In genomic region chr8:90955761-90956136, GRCm38 (mm10) we compare ENCODE assay signal across 8 mouse cellular contexts.
DNase-seq lines count a peak whose midpoint lies in the region; ATAC-seq and TF ChIP-seq lines count a peak whose summit lies in the region.

No protein-coding gene starts in this region.

- no peak overlapping the region for H3ac ChIP-seq in C2C12 (ENCODE audit: control insufficient read depth, insufficient read length, low read depth)

- H3K4me2 ChIP-seq in forebrain, embryonic 13.5 days, result peak overlapping the region; percentile 87
- H3K4me2 ChIP-seq in liver, embryonic 13.5 days, result peak overlapping the region; percentile 77

- intact Hi-C loops in heart, adult 2 months (cut with DNase I), result loop anchor here (2.0 kb wide), 1 partner anchor 161 kb away; no protein-coding TSS in a partner anchor

- H3K4me3 ChIP-seq in heart, adult 2 months, result peak overlapping the region; percentile 48
- peak overlapping the region; percentile 33 for H3K4me3 ChIP-seq in C2C12 (ENCODE audit: insufficient read depth, poor library complexity, severe bottlenecking)
- H3K4me3 ChIP-seq in forebrain, embryonic 13.5 days, result peak overlapping the region; percentile 52
- H3K4me3 ChIP-seq in liver, embryonic 13.5 days (replicated peaks), result peak overlapping the region; percentile 59

- H3K27me3 ChIP-seq in heart, adult 2 months (ENCODE audit: control insufficient read depth, insufficient read depth, low read length), result no peaks in the 10 kb centered on the region
- H3K27me3 ChIP-seq in C2C12 (ENCODE audit: control insufficient read depth, insufficient read depth, insufficient read length), result no peaks in the 10 kb centered on the region
- H3K27me3 ChIP-seq in forebrain, embryonic 13.5 days, result no peaks in the 10 kb centered on the region
- no peaks in the 10 kb centered on the region for H3K27me3 ChIP-seq in liver, embryonic 13.5 days

- peaks cover 3% of the 10 kb centered on the region for H3K79me3 ChIP-seq in C2C12 (ENCODE audit: low read depth)

- H3K36me3 ChIP-seq in heart, adult 2 months (ENCODE audit: control insufficient read depth, insufficient read depth, low read length), result peaks cover 20% of the 10 kb centered on the region
- H3K36me3 ChIP-seq in C2C12 (ENCODE audit: control insufficient read depth, insufficient read depth), result peaks cover 4% of the 10 kb centered on the region
- H3K36me3 ChIP-seq in forebrain, embryonic 13.5 days (ENCODE audit: poor library complexity, severe bottlenecking), result no peaks in the 10 kb centered on the region
- H3K36me3 ChIP-seq in liver, embryonic 13.5 days, result peaks cover 6% of the 10 kb centered on the region; the same call in 1 of the 2 replicates

- no peaks in the 10 kb centered on the region for H3K9me3 ChIP-seq in forebrain, embryonic 13.5 days (replicated peaks)
- no peaks in the 10 kb centered on the region for H3K9me3 ChIP-seq in liver, embryonic 13.5 days (replicated peaks)

- no peak for TF ChIP-seq EP300 in heart, adult 2 months (IDR thresholded peaks at IDR 0.05; ENCODE audit: insufficient read depth, low read depth, low read length)

- H3K27ac ChIP-seq in heart, adult 2 months, result peak overlapping the region; percentile 89
- peak overlapping the region; percentile 99 for H3K27ac ChIP-seq in forebrain, embryonic 13.5 days
- peak overlapping the region; percentile 88 for H3K27ac ChIP-seq in liver, embryonic 13.5 days

- peaks cover 1% of the 10 kb centered on the region for H3K4me1 ChIP-seq in heart, adult 2 months (ENCODE audit: control insufficient read depth, insufficient read depth, low read length)
- peaks cover 36% of the 10 kb centered on the region for H3K4me1 ChIP-seq in forebrain, embryonic 13.5 days
- H3K4me1 ChIP-seq in liver, embryonic 13.5 days (replicated peaks), result peaks cover 31% of the 10 kb centered on the region

- H3K79me2 ChIP-seq in heart, adult 2 months (replicated peaks; ENCODE audit: control insufficient read depth, insufficient read depth, low read length), result peaks cover 3% of the 10 kb centered on the region; the same call in 1 of the 2 replicates
- peaks cover 13% of the 10 kb centered on the region for H3K79me2 ChIP-seq in C2C12 (ENCODE audit: control insufficient read depth, insufficient read depth)

- TF ChIP-seq CTCF in heart, adult 2 months (IDR thresholded peaks at IDR 0.05), result no peak
- TF ChIP-seq CTCF in C2C12 (IDR thresholded peaks at IDR 0.05; ENCODE audit: control insufficient read depth, insufficient read depth, insufficient read length), result no peak

- no peak overlapping the region for H3K9ac ChIP-seq in heart, adult 2 months (ENCODE audit: low read depth, low read length)
- H3K9ac ChIP-seq in forebrain, embryonic 13.5 days, result peak overlapping the region; percentile 81
- peak overlapping the region; percentile 75 for H3K9ac ChIP-seq in liver, embryonic 13.5 days

- TF ChIP-seq POLR2A in heart, adult 2 months (IDR thresholded peaks at IDR 0.05; ENCODE audit: insufficient read depth, low read depth, low read length), result no peak

- no peak for ATAC-seq in forebrain, embryonic 13.5 days
- no peak for ATAC-seq in liver, embryonic 13.5 days (ENCODE audit: low read depth)

- DNase-seq in heart, adult 2 months, result no peak
- DNase-seq in heart, postnatal 4 days, result no peak
- no peak for DNase-seq in liver, embryonic 13.5 days
- DNase-seq in c-Kit-positive CD71-positive TER-119-positive erythroid progenitor cells, embryonic 14.5 days (ENCODE audit: low spot score), result no peak
- DNase-seq in embryo, embryonic 10 days (ENCODE audit: low spot score), result no peak
- no peak for DNase-seq in cerebellum, adult 18-20 months

TF ChIP-seq in C2C12, 6 proteins besides CTCF, POLR2A, EP300 and RAD21:
- TF ChIP-seq USF1 (IDR thresholded peaks at IDR 0.05; ENCODE audit: low read depth) (no peak), CEBPB (IDR thresholded peaks at IDR 0.05; ENCODE audit: low read depth) (no peak), MYOG (IDR thresholded peaks at IDR 0.05; ENCODE audit: control insufficient read depth, extremely low read depth, insufficient read length) (no peak), MAX (IDR thresholded peaks at IDR 0.05) (no peak), FOSL1 (IDR thresholded peaks at IDR 0.05; ENCODE audit: insufficient read depth, low read length, poor library complexity, severe bottlenecking) (no peak), MYOD1 (IDR thresholded peaks at IDR 0.05; ENCODE audit: control insufficient read depth, insufficient read length, low read depth) (no peak)
